Mouse (Mus musculus): ENCODE data around the gene Cel. TPM values are rescaled to one million over a fixed set of nuclear protein-coding genes. Genes with fewer than 3 reads are reported as not detected.

Gene Cel
- not detected in 2 replicates for total RNA-seq (2014; rRNA removed)
- polyA plus RNA-seq (2015; fragmentation: Nextera tagmentation; extraction: Ambion mirVana) = not detected in 2 replicates

DNA sequence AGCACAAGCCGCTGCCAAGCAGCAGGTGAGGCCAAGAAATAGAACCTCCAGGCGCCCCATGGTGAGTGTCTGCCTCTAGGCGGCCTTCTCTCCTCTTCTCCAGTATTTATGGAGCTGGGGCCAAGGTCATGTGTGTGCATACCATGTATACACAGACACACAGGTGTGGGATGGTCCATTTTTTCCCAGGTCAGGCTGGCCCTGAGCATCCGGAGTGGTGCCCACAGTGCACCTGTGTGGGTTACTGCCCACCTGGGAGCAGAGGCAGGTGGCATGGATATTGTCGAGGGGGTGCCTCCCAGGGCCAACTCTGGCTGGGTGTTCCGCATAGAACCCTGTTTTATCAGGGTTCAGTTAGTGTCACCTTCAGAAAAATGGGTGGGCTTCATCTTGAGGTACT, at the start of gene Cel:
Gene Cel (minus strand): TSS at position 101 of the 400 bp plus-strand sequence.
- H3K36me3 ChIP-seq (ENCODE audit: insufficient read depth, low read length) = peaks cover 28% of the 10 kb centered on the region
- 70% methylated on average over 6 of the region's 6 CpGs for WGBS
- no peak for ATAC-seq (ENCODE audit: low FRiP score)
- no peak for TF ChIP-seq CTCF (IDR thresholded peaks at IDR 0.05)
- H3K4me1 ChIP-seq (ENCODE audit: insufficient read depth, low read length) = no peaks in the 10 kb centered on the region
- DNase-seq (ENCODE audit: low spot score) = no peak
- no peak within 1 kb of the TSS for H3K9ac ChIP-seq (replicated peaks; ENCODE audit: low read length, poor library complexity, severe bottlenecking)
- H3K27me3 ChIP-seq (ENCODE audit: insufficient read depth, low read length) = no peaks in the 10 kb centered on the region
- H3K4me2 ChIP-seq (ENCODE audit: low read depth, low read length, poor library complexity, severe bottlenecking) = no peak within 1 kb of the TSS
- H3K4me3 ChIP-seq (ENCODE audit: low read depth, low read length) = no peak within 1 kb of the TSS
- H3K9me3 ChIP-seq (ENCODE audit: low read length) = no peaks in the 10 kb centered on the region
- no peak within 1 kb of the TSS for H3K27ac ChIP-seq (ENCODE audit: low read depth, low read length)

DNA sequence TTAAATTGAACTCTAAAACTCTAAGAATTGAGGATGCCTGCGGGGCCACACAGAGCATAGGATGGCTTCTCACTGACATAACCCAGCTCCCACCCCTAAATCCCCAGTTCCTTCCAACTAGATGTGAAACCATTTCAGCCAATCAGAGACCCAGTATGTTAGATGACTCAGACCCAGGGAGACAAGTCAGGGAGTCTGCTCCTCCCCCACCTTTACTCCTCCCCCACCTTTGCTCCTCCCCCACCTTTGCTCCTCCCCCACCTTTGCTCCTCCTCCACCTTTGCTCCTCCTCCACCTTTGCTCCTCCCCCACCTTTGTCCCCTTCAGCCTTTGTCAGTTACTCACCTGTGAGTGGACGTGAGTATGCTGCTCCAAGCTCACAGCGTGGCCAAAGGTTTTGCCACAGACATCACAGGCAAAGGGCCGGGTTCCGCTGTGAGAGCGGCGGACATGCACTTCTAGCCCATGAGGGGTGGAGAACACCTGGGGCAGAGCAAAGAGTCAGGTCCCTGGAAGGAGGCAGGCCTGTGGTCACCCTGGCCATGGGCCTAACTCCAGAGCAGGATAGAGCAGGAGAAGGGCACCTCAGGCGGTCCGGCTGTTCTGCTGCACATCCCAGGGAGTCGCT, 49.3 kb upstream of the Cel start:
- no peak overlapping the region for H3K4me2 ChIP-seq (ENCODE audit: low read depth, low read length, poor library complexity, severe bottlenecking)
- H3K36me3 ChIP-seq (ENCODE audit: insufficient read depth, low read length) = peaks cover 2% of the 10 kb centered on the region; the same call in 1 of the 2 replicates
- ATAC-seq (ENCODE audit: low FRiP score) (no peak), DNase-seq (ENCODE audit: low spot score) (no peak)
- H3K9ac ChIP-seq (replicated peaks; ENCODE audit: low read length, poor library complexity, severe bottlenecking) = no peak overlapping the region
- no peak for TF ChIP-seq CTCF (IDR thresholded peaks at IDR 0.05)
- H3K9me3 ChIP-seq (ENCODE audit: low read length) = no peaks in the 10 kb centered on the region
- H3K27ac ChIP-seq (ENCODE audit: low read depth, low read length) = no peak overlapping the region
- no peaks in the 10 kb centered on the region for H3K27me3 ChIP-seq (ENCODE audit: insufficient read depth, low read length)
- WGBS = 68% methylated on average over 10 of the region's 10 CpGs
- H3K4me3 ChIP-seq (ENCODE audit: low read depth, low read length) = no peak overlapping the region
- no peaks in the 10 kb centered on the region for H3K4me1 ChIP-seq (ENCODE audit: insufficient read depth, low read length)

DNA sequence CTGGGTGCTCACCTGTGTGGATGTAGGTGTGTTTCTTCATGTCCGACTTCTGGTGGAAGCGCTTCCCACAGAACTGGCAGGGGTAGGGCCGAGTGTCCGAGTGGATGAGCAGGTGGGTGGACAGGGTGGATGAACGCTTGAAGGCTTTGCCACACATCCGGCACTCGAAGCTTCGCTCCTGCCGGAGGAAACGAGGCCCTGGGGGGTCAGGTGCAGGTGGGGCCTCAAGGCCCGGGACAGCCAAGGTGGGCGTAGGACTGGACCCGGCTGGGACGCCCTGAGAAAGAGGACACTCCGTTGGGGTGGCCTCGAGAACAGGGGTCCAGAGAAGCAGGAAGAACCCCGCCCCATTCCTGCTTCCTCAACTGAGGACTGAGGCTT, 48.2 kb upstream of the Cel start:
- DNase-seq (ENCODE audit: low spot score) = no peak
- no peak for ATAC-seq (ENCODE audit: low FRiP score)
- Histone ChIP-seq H3K27ac (ENCODE audit: low read depth, low read length) (no peak overlapping the region), H3K9me3 (ENCODE audit: low read length) (no peaks in the 10 kb centered on the region), H3K4me2 (ENCODE audit: low read depth, low read length, poor library complexity, severe bottlenecking) (no peak overlapping the region), H3K36me3 (ENCODE audit: insufficient read depth, low read length) (peaks cover 8% of the 10 kb centered on the region; the same call in 1 of the 2 replicates), H3K4me1 (ENCODE audit: insufficient read depth, low read length) (no peaks in the 10 kb centered on the region), H3K4me3 (ENCODE audit: low read depth, low read length) (no peak overlapping the region), H3K9ac (replicated peaks; ENCODE audit: low read length, poor library complexity, severe bottlenecking) (no peak overlapping the region), H3K27me3 (ENCODE audit: insufficient read depth, low read length) (no peaks in the 10 kb centered on the region)
- no peak for TF ChIP-seq CTCF (IDR thresholded peaks at IDR 0.05)
- 85% methylated on average over 17 of the region's 17 CpGs for WGBS

DNA sequence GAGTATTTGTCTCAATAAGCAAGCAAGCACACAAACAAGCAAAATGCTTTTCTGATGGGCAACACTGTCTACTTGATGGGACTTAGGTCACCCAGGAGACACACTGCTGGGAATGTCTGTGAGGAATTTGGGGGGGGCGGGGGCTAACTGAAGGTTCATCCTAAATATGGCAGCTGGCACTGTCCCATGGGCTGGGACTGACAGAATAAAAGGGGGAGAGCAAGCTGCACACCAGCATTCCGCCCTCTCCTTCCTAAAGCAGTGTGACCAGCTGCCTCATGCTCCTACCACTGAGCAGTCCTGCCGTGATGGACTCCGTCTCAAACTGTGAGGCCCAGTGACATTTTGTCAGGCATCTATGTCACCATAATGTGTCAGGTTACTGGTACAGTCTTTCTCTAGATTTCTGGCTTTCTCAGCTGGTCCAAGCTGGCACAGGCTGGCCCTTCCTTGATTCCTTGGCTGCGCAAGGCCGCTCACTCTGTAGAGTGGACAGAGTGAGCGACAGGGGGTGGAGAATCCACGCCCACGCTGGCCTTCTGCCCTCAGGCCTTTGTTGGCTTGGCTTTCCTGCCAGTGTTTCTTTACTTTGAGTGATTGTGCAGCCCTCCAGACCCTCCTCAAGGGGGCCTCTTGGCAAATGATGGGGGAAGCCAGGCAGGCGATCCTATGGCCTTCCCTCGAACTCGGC, 47.7 kb upstream of the Cel start:
- DNase-seq (ENCODE audit: low spot score) (peak; percentile 36), ATAC-seq (ENCODE audit: low FRiP score) (no peak)
- no peak for TF ChIP-seq CTCF (IDR thresholded peaks at IDR 0.05)
- no peaks in the 10 kb centered on the region for H3K4me1 ChIP-seq (ENCODE audit: insufficient read depth, low read length)
- peaks cover 8% of the 10 kb centered on the region; the same call in 1 of the 2 replicates for H3K36me3 ChIP-seq (ENCODE audit: insufficient read depth, low read length)
- no peak overlapping the region for H3K4me3 ChIP-seq (ENCODE audit: low read depth, low read length)
- no peak overlapping the region for H3K9ac ChIP-seq (replicated peaks; ENCODE audit: low read length, poor library complexity, severe bottlenecking)
- no peak overlapping the region for H3K4me2 ChIP-seq (ENCODE audit: low read depth, low read length, poor library complexity, severe bottlenecking)
- H3K9me3 ChIP-seq (ENCODE audit: low read length) = no peaks in the 10 kb centered on the region
- H3K27ac ChIP-seq (ENCODE audit: low read depth, low read length) = no peak overlapping the region
- 56% methylated on average over 12 of the region's 12 CpGs for WGBS
- no peaks in the 10 kb centered on the region for H3K27me3 ChIP-seq (ENCODE audit: insufficient read depth, low read length)

DNA sequence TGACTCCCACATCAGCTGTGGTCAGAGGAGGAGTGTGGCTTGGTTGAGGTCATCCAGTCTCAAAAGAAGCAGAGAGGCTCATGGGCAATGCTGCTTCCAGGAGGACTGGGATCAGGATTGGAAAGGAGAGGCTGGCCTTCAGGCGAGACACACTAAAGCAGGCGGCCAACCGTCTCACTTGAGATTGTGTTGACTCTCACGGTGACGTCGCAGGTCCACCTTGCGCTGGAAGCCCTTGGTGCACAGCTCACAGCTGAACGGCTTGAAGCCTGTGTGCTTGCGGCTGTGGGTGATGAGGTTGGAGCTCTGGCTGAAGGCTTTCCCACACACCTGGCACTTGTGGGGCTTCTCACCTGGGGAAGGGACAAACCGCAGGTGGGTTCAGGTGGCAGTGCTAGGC, 46.6 kb upstream of the Cel start:
- Histone ChIP-seq H3K4me1 (ENCODE audit: insufficient read depth, low read length) (no peaks in the 10 kb centered on the region), H3K9ac (replicated peaks; ENCODE audit: low read length, poor library complexity, severe bottlenecking) (no peak overlapping the region), H3K27ac (ENCODE audit: low read depth, low read length) (no peak overlapping the region), H3K4me2 (ENCODE audit: low read depth, low read length, poor library complexity, severe bottlenecking) (no peak overlapping the region), H3K9me3 (ENCODE audit: low read length) (no peaks in the 10 kb centered on the region), H3K36me3 (ENCODE audit: insufficient read depth, low read length) (peaks cover 8% of the 10 kb centered on the region; the same call in 1 of the 2 replicates), H3K27me3 (ENCODE audit: insufficient read depth, low read length) (no peaks in the 10 kb centered on the region), H3K4me3 (ENCODE audit: low read depth, low read length) (no peak overlapping the region)
- DNase-seq (ENCODE audit: low spot score) (no peak), ATAC-seq (ENCODE audit: low FRiP score) (no peak)
- WGBS = 90% methylated on average over 10 of the region's 10 CpGs
- no peak for TF ChIP-seq CTCF (IDR thresholded peaks at IDR 0.05)

Data from midbrain, postnatal 0 days (tissue).